Mouse (Mus musculus) liver, embryonic 14.5 days (tissue): ENCODE results near the gene Scn4b. TPM values are rescaled to one million over a fixed set of nuclear protein-coding genes. Genes with fewer than 3 reads are reported as not detected.

Source experiments
- ATAC-seq: fragments of 200-750 bp; cut with Nextera tagmentation; 2 replicates; pipeline ENCODE4 v1.8.0; 2017; ENCODE audit warnings: moderate number of reproducible peaks, mild to moderate bottlenecking, moderate library complexity; ENCODE audit not compliant: insufficient read depth
- DNase-seq, 3 experiments: peaks; one replicate each; pipeline ENCODE4 v3.0.0-alpha.2; 2012 to 2013; ENCODE audit warnings: low read depth in 3 of 3, low spot score in 3 of 3
- H3K27ac ChIP-seq: fragments of 300-500 bp; sonication (generic); 2 replicates; pipeline ENCODE4 v1.5.1; 2014; ENCODE audit warnings: moderate library complexity, mild to moderate bottlenecking, control low read depth, inconsistent platforms
- H3K27me3 ChIP-seq: fragments of 300-500 bp; sonication (generic); 2 replicates; pipeline ENCODE4 v1.6.1; 2014; ENCODE audit warnings: mild to moderate bottlenecking, low read length, moderate library complexity; ENCODE audit not compliant: control insufficient read depth, insufficient read depth
- H3K36me3 ChIP-seq: fragments of 300-500 bp; sonication (generic); replicated peaks from 2 replicates; pipeline ENCODE4 v1.6.1; 2014; ENCODE audit warnings: low read depth; ENCODE audit not compliant: control insufficient read depth, insufficient read depth
- H3K4me1 ChIP-seq, 2 experiments: fragments of 200-500 bp in 1 of 2; fragments of 300-500 bp in 1 of 2; sonication (generic) in 1 of 2; replicated peaks; 2 replicates each; pipeline ENCODE4 v1.6.1; 2012 to 2014; ENCODE audit warnings: antibody characterized with exemption in 1 of 2, inconsistent platforms in 1 of 2, low read length in 1 of 2; ENCODE audit not compliant: control insufficient read depth in 2 of 2, insufficient read depth in 2 of 2
- H3K4me2 ChIP-seq: fragments of 300-500 bp; sonication (generic); 2 replicates; pipeline ENCODE4 v1.6.1; 2014; ENCODE audit warnings: low read depth, mild to moderate bottlenecking, control low read depth, moderate library complexity
- H3K4me3 ChIP-seq, 2 experiments: fragments of 200-500 bp in 1 of 2; fragments of 300-500 bp in 1 of 2; sonication (generic) in 1 of 2; 2 replicates each; pipeline ENCODE4 v1.5.1; 2012 to 2014; ENCODE audit warnings: low read depth in 2 of 2, low read length in 2 of 2, mild to moderate bottlenecking in 2 of 2, control low read depth in 1 of 2, inconsistent platforms in 1 of 2, moderate library complexity in 1 of 2; ENCODE audit not compliant: insufficient read depth in 1 of 2
- H3K9ac ChIP-seq: fragments of 300-500 bp; sonication (generic); replicated peaks from 2 replicates; pipeline ENCODE4 v1.6.1; 2014; ENCODE audit warnings: mild to moderate bottlenecking, control low read depth, moderate library complexity
- H3K9me3 ChIP-seq: fragments of 300-500 bp; sonication (generic); 2 replicates; pipeline ENCODE4 v1.6.1; 2016; ENCODE audit warnings: low read length, mixed read lengths; ENCODE audit not compliant: control insufficient read depth
- CTCF ChIP-seq: IDR thresholded peaks from 2 replicates; pipeline ENCODE4 v1.5.1; 2016; ENCODE audit warnings: antibody characterized with exemption, low read depth, control low read depth
- EP300 ChIP-seq: IDR thresholded peaks from 2 replicates; pipeline ENCODE4 v1.6.1; 2016; ENCODE audit warnings: antibody characterized with exemption, low read depth
- WGBS: fragments of 180-500 bp; shearing (Covaris S2); extraction: QIAGEN DNeasy Blood & Tissue Kit; methylation state at CpG from one replicate; pipeline ENCODE4 v1.1.7; 2014; ENCODE audit not compliant: insufficient replicate concordance; 5-methylcytosine and 5-hydroxymethylcytosine counted together
- polyA plus RNA-seq, 2 experiments: library from polyadenylated mRNA; depleted of rRNA in 1 of 2; stranded (reverse) in 1 of 2; unstranded in 1 of 2; fragments of >200 nt; fragmentation: Nextera tagmentation in 1 of 2; extraction: Ambion mirVana in 1 of 2; gene quantifications; 2 replicates each; pipeline versions ENCODE4 v1.2.1 to v1.2.3; 2012 to 2014

Gene Scn4b
- polyA plus RNA-seq, 2 experiments, result 0.01 to 0.06 TPM

DNA sequence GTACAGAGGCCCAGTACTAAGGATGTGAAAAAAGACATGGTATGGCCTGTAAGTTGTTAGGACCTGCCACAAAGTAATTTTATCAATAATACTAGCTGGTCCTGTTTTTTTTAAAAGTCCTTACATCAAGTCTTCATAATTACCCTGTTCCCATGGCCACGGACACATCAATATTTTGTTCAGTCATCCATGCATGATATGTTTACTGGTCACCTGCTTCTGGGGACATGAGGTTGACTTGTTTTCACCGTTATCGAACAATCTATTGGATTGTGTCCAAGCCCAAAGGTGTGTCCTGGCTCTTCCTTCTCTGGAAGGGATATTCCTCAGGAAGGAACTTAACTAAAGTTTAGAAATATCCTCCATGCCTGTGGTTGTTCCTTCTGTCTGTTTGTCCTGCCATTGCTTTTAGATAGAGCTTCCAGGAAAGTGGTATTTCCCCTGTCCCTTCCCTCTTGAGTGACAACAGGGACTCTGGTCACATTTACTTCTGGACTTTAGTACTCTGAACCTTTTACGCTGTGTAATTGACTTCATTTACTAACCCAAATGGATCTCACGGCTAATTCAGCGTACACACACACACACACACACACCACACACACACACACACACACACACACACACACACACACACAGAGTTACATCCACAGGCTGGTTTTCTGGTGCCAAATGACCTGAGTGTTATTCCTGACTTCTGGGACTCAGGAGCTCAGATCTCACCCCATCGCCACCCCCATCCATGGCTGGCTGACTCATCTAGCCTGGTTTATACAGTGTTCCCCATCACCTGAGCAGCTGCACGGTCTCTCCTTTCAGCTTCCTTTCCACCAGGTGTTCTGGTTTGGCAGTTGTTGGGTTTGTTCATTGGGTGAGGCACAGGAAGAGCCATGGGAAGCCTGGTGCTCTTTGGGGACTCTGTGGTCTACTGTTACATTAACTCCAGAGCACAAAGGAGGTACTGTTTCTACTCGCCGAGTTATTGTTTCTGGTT, 50.7 kb downstream of the Scn4b start:
- DNase-seq, result no peak

DNA sequence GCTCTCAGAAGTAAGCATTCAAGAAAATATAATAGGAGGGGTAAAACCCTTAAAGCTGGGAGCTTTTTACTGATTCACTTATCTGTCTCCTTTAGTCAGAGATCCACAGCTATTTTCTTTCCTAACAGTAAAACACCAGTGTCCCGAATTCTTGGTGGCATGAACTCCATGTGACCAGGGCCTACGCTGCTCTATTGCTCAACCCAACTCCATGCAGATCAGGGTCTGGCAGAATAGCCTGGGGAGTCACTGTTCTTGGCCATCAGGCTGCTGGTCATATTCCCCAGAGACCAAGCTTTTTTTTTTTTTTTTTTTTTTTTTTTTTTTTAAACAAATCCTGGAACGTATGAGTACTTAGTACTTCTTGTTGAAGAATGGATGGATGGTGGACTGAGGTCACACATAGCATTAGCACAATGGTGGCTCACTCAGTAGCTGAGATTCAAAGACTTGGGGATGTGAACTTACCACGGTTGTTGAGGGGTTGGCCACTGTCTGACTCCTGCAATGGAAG, 51.5 kb downstream of the Scn4b start:
- Histone ChIP-seq H3K36me3 (no peaks in the 10 kb centered on the region), H3K4me3 (no peak overlapping the region), H3K27me3 (no peaks in the 10 kb centered on the region), H3K4me1 (no peaks in the 10 kb centered on the region), H3K4me2 (no peak overlapping the region), H3K9me3 (no peaks in the 10 kb centered on the region), H3K9ac (no peak overlapping the region), H3K27ac (no peak overlapping the region)
- no peak for TF ChIP-seq EP300
- TF ChIP-seq CTCF, result no peak
- 68% methylated on average over 4 of the region's 4 CpGs for WGBS
- no peak for ATAC-seq
- no peak for DNase-seq

More for the DNA sequence above, 50.7 kb downstream of the Scn4b start:
- Histone ChIP-seq H3K27me3 (no peaks in the 10 kb centered on the region), H3K4me2 (no peak overlapping the region), H3K36me3 (no peaks in the 10 kb centered on the region), H3K9me3 (no peaks in the 10 kb centered on the region), H3K27ac (no peak overlapping the region), H3K9ac (no peak overlapping the region), H3K4me3 (no peak overlapping the region), H3K4me1 (no peaks in the 10 kb centered on the region)
- 70% methylated on average over 10 of the region's 10 CpGs for WGBS
- no peak for TF ChIP-seq CTCF
- TF ChIP-seq EP300, result no peak
- ATAC-seq, result no peak

DNA sequence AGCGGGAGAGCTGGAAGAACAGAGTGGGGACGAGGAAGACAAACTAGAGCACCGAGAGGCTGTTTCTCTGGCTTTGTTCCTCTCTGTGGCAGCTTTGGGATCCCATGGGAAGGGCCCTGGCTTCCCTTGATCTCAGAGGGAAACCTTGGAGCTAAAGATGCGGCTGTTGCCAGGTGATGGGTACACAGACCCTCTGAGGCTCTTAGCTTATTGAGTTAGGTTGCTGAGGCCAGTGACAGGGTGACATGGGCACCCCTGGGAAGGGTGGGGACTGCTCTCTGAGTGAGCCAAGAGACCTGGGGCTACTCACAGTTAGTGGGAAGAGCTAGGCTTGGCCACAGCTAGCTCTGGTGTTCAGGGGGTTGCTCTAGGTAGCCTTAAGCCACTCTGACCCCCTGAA, 57.3 kb downstream of the Scn4b start:
- Histone ChIP-seq H3K27me3 (no peaks in the 10 kb centered on the region), H3K4me1 (no peaks in the 10 kb centered on the region), H3K4me3 (no peak overlapping the region), H3K9me3 (no peaks in the 10 kb centered on the region), H3K27ac (no peak overlapping the region), H3K9ac (no peak overlapping the region), H3K36me3 (no peaks in the 10 kb centered on the region), H3K4me2 (no peak overlapping the region)
- WGBS, result 53% methylated on average over 4 of the region's 4 CpGs
- TF ChIP-seq CTCF (no peak), EP300 (no peak)
- ATAC-seq, result no peak
- no peak for DNase-seq

DNA sequence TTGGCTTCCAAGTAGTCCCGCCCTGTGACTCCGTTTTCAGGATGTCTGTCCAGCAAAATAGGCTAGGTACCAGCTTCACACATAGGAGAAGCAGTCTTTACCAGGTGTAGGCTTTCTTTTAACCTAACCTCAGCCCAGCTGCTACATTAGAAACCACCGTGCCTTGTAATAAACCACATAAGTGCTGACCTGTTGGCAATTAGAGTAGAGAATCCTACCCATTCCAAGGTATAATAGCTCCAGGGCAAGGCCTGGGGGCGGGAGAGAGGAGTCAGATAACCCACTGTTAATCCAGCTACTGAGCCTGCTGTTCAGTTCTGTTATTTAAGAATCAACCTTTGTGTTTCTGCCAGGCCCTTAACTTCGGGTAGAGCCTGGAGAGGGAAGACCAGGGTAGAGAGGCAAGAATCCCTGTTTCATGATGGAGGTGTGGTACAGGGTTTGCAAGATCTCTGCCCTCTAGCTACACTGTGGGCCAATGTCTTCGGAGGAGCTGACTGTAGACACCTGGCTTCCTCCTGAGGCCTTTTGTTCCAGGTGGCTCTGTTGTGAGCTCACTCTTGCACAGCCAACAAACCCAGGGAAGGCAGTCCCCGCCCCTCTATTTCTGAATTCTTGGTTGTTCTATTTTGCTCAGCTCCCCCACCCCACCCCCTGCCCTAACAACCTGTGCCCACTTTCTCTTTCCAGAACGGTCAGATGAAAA, 58.1 kb downstream of the Scn4b start:
- H3K27me3 ChIP-seq, result no peaks in the 10 kb centered on the region
- no peak overlapping the region for H3K27ac ChIP-seq
- H3K4me1 ChIP-seq, result no peaks in the 10 kb centered on the region
- no peaks in the 10 kb centered on the region for H3K36me3 ChIP-seq
- 45% methylated on average over 8 of the region's 8 CpGs for WGBS
- no peak overlapping the region for H3K9ac ChIP-seq
- no peak for ATAC-seq
- no peaks in the 10 kb centered on the region for H3K9me3 ChIP-seq
- H3K4me3 ChIP-seq, result no peak overlapping the region
- TF ChIP-seq CTCF (no peak), EP300 (no peak)
- no peak overlapping the region for H3K4me2 ChIP-seq
- no peak for DNase-seq

DNA sequence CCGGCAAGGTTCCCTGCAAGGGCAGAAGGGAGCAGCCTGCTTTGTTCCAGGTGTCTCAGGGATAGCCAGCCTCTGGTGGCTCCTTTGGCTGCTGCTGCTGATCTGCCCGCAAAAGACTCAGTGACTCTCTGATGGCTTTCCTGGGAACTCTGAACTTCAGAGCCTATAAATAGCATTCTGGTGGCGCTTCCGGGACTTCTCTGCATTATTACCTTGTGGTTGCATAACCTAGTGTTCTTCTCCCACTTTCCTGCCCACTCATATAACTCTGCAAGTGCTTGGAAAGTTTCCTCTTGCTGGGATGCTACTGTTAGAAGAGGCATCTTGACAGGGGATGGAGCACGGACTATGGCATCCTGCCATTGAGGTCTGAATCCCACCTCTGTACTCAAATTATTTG, 59.4 kb downstream of the Scn4b start:
- H3K9me3 ChIP-seq, result no peaks in the 10 kb centered on the region
- no peak overlapping the region for H3K9ac ChIP-seq
- TF ChIP-seq EP300 (no peak), CTCF (no peak)
- DNase-seq (no peak), ATAC-seq (no peak)
- H3K4me3 ChIP-seq, result no peak overlapping the region
- H3K27ac ChIP-seq, result no peak overlapping the region
- peaks cover 0 to 8% of the 10 kb centered on the region in 2 experiments; a peak in 2 of 4 replicates for H3K4me1 ChIP-seq
- no peak overlapping the region for H3K4me2 ChIP-seq
- H3K36me3 ChIP-seq, result no peaks in the 10 kb centered on the region
- 56% methylated on average over 5 of the region's 5 CpGs for WGBS
- H3K27me3 ChIP-seq, result no peaks in the 10 kb centered on the region
